Mouse (Mus musculus) adrenal gland, postnatal 25 days (tissue): ENCODE measurements at regions not wholly inside any gene's neighbourhood (a gene's known extent, or its start where the extent isn't known, plus 50 kb on each side); places are given as distances from the start of the nearest gene placed in this dataset.
"Not testable (repeated sequence)": the region's sequence is repeated elsewhere in the genome, so short reads cannot be mapped to it uniquely, and the experiment has no call there.

ENCODE experiments used
- DNase-seq: peaks from one replicate; pipeline ENCODE4 v3.0.0; 2021; ENCODE audit warnings: mixed read lengths

DNA sequence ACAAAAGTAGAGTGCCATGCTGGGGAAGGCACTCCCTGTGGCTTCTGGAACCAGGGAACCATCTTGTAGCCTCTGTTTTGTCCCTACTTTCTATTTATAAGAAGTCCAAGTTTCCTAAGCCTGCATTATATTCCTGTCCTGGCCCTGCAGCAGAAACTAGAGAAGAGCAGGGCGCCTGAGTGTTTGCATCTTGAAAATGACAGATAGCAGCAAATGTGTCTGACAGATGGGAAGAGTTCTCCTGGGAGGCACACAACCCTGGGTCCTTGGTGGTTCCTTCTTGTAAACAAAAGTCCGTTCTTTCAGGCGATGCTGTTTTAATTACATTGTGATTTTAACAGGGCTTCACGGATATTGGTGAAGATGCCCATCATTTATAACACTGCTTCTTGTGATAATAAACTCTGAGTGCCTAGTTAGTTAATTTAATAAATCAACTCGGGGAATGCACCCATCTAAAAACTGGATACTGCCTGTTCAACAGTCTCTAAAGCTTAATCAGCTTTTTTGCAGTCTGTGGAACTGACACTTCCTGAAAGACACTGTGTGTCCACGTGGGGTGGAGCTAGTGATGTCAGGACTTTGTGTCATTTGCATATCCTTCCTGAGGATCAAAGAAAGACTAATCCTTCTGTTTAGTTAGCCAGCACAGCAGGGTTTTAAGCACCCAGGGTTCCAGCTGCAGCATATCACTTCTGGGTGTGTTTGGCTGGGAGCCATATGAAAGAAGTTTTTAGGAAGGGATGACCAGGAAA, 188.3 kb upstream of the Ccdc54 start:
- no peak for DNase-seq

- not testable (repeated sequence) for DNase-seq
Measured at GRCm38 (mm10) chr16:50774699-50775098, 183.7 kb upstream of the Ccdc54 start.

DNA sequence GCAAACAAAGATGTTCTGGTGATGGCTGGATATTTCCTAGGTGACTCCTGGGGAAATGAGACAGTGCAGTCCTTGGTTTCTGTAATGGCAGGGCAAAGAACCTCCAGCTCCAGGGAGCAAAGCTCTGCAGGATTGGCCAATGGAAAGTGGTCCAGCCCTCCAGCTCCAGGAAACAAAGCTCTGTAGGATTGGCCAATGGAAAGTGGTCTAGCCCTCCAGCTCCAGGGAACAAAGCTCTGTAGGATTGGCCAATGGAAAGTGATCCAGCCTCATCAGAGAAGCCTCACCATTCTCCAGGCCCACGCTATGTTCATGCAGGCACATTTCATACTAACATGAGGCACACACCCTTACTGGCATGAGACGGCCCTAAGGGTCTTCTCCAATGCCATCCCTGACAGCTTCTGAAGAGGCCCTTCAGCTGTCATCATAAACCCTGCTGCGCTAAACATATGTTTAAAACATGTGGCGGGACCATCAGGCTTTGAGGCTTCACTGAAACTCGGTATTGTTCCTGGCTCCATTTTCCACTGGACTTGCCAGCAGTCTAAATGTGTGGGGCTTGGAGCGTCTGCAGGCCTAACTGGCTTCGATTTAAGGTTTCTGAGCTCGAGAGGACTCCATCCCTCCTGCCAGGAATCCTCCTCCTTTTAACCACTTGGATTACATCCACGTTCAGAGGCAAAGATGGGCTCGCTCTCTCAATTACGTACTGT, 175.3 kb upstream of the Ccdc54 start:
- no peak for DNase-seq

- DNase-seq, result no peak
Measured at GRCm38 (mm10) chr16:50762096-50762495, 171.1 kb upstream of the Ccdc54 start.

DNA sequence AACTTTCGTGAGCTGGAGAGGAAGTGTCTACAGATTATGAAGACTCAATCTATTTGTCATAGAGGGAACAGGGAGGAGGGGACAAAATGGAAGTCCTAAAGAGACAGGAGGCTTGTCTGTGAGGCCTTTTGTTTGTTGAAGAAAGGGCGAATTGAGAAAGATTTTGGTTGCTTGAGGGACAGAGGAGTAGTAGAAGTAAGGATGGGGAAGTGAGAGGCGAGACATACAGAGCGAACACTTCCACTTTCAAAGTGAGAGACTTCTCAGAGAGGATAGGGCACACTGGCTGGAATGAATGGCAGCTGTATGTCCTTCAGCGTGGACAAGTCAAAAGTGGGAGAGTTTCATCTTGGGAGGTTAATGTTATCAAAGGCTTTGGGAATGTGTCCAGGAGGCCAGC, 169.0 kb upstream of the Ccdc54 start:
- no peak for DNase-seq

DNA sequence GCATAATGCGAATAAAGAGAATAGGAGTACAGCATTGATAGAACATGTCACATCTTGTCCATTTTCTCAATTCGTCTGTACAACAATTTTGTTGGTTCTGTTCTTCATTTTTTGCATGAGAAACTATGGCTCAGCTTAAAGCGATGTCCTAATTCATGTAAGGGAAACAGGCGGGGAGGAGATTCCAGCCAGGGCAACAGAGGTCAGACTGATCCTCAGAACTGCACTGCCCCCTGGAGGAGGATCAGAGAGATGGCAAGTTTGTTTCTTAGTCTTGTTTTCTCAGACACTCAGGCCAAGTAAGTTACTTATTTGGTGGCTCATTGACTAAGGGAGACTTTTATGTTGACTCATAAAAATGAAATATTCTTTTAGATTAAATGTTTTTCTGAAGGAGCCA, 165.7 kb upstream of the Ccdc54 start:
- DNase-seq, result peak; percentile 53

GRCm38 (mm10) chr16:50753612-50754389, 162.8 kb upstream of the Ccdc54 start:
- DNase-seq, result peak; percentile 69

GRCm38 (mm10) chr16:50753046-50753445, 162.1 kb upstream of the Ccdc54 start:
- DNase-seq, result no peak

DNA sequence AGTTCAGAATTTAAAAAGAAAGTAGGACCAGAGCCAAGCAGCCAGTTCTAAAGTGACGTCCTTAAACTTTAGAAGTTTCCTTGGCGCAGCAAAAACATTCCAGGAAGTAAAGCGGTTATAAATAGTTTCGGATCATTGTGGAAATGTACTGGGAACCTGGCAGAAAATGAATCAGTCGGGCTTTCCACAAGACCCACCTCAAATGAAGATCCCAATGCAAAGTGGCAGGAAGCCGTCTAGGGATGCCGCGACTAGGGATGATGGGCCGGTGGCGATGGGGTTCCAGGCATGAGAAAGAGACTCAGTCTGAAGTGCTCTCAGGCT, 161.3 kb upstream of the Ccdc54 start:
- DNase-seq, result peak; percentile 50

GRCm38 (mm10) chr16:50751495-50752276, 160.7 kb upstream of the Ccdc54 start:
- peak; percentile 44 for DNase-seq

DNA sequence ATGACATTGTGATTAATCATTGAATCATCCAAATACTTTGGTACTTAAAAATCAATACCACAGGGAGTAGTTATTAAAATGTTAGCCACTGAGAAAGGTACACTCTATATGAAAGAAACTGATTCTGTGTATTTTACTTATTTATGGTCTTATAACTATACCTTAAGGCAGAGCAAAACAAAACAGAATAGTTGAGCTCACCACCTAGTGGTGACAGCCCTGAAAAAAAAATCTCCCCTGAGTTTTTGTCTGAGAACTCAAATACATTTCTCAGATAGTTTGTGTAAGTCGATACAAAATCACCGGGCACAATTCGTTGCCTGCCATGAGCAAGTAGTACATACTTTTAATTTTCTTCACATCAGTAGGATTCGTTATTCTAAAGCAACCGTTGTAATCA, 156.7 kb upstream of the Ccdc54 start:
- DNase-seq, result no peak

- DNase-seq, result no peak
Measured at GRCm38 (mm10) chr16:50745723-50746122, 154.8 kb upstream of the Ccdc54 start.

DNA sequence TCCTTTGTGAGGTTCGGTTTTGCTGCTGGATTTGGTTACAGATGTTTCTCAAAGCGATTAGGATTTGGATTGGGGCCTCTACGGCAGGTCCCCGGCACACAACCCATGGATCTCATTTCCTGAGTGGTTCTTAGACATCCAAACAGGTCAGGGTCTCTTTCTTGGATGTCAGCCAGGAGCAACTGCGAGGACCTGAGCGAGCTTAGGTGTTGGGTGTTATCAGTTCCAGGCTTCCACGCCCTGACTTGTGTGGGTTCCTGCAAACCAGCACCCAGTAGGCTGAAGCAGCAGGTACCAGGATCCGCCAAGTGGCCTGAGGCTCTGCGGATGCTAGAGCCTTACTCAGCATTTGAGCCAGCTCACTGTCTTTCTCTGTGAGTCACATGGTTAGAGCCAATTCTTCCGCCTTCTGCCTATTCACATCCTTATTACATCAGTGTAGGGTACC, 146.5 kb upstream of the Ccdc54 start:
- DNase-seq, result peak; percentile 23

DNA sequence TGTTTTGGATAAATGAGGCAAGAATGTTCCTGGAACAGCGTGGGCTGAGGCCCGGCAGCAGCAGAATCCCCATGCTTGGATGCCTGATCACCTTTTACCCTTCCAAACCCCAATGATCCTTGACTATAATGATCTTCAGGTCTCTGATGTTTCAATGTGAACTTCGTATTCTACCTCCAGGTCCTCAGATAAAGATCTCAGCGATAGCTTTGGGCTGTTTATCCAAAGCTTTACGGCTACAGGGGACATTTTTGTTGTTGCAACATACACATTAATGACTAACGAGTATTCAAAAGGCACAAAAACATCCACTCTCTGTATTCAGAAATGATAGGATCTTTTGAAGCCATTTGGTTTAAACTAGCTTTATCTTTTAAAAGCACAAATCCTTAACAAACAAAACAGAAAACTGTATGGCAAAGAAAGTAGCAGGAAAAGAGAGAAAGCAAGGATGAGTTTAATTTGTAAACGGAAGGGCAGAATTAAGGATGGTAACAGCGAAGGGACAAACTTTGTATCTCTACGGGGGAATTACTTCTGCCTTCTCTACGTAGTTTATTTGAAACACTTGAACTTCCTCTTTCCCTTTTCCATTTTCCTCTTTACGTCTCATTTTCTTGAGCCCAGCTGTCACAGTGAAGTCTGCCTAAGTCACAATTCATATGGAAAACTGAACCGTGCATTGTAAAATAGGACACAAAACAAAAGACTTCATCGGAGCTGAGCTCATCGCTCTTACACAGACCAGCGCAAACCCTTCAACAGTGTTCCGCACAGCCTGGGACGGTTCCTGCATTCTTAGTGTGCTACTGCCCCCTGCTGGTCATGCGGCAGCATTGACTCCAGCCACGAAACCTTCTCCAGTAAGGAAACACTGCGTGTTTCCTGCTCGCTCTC, 145.4 kb upstream of the Ccdc54 start:
- peak; percentile 90 for DNase-seq

GRCm38 (mm10) chr16:50733359-50733758, 142.4 kb upstream of the Ccdc54 start:
- no peak for DNase-seq

DNA sequence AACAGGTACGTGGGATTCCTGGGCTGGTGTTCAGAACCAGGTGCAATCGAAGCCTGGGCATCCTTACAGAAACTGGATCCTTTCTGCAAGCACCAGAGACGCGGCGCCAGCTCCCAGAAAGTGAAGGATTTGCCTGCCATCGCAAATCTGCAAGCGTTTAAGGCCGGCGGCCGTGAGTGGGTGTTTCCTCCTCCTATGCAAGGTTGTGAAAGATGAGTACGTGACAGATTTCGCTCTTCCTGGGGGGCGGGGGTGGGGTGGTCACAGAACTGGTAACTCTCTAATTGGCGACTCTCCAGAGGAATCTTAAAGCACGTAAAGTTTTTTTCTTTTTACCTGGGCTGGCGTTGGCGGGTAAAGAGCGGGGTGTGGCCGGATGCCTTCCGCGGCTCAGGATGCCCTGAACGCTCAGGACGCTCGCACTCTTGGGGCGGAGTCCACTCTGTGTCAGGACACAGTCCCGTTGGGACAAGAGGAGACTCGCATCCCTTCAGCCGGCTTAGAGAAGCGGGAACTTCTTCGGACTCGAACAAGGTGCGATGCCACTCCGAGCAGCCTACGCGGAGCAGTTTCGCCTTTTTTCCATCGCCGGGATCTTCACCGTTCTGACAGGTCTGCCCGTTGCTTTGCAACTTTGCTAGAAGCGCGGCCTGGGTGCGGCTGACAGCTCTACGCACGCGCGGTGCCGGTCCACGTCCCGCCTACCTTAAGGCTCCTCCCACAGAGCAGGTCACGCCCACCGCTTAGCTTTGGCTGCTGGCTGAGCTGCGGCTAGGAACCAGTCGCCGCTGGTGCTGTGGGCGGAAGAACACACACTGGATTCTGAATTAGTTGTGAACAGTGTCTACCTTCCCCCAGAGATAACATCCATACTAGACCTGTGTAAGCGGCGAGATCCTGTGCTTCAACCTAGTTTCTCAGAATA, 141.4 kb upstream of the Ccdc54 start:
- DNase-seq, result peak; percentile 90

DNA sequence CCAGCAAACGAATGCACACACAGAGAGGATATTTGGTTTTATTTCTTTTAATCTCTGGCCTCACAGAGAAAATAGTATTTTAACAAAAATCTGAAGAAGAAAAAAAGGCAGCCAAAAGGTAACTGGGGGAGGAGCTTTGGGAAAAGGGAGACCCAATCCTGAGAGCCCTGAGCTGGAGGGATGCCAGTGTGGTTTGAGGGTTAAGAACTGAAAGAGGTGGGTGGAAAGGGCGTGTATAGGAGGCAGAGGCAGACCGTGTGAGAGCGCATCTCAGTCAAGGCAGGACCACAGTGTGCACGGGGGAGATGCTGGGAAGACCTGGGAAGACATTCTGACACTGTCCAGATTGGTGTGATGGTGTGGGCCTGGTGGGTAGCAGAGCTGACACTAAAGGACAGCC, 138.4 kb upstream of the Ccdc54 start:
- DNase-seq, result no peak

DNA sequence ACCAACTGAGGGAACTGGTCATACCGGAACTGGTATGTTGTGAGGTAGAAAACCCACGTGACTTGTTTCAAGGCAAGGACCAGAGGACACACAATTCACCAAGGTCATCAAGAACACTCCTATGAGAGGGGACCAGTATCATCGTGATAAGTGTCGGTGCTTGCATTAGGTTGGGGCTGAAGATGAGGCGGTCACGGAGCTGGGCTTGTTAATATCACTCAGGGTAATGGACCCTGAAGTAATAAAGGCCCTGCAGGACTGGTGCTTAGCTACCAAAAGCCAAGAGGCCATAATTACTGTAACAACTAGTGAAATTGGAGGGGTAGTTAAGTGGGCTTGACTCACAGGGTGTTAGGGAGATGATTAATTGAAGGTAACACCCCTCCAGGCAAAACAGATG, 132.2 kb upstream of the Ccdc54 start:
- no peak for DNase-seq

DNA sequence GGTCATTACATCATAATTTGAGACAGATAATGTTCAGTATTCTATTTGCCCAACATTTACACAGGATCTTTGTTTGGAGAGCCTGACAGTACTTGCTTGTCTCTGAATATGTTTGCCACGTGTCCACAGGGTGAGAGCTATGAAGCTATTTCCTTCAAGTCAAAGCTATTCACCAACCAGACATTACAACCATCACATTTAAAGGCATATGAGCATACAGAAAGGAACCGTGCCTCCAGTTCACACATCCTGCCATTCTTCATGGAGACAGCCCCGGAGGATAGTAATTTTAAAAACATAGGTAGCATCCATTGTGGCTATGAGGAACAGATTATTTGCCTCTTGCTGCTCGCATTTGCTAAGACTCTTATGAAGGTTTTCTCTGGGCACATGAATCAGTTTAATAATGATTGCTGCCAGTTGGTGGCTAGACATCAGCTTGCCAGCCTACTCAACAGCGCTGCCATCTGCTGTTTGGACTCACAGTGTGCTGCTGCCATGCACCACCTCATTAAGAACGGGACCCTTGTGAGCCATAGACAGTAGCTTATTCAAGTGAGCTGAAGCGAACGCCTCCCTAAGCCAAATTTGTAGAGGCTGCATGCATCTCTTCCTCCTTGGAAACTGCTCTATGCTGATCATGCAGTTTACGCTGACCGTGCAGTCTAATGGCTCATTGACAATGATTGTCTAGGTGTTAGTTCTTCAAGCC, 126.5 kb upstream of the Ccdc54 start:
- no peak for DNase-seq
